Mouse (Mus musculus) MEL (cell line): ENCODE results near the gene Schip1. TPM values are rescaled to one million over a fixed set of nuclear protein-coding genes. Genes with fewer than 3 reads are reported as not detected.

Experiments
- DNase-seq: peaks from one replicate; pipeline ENCODE4 v3.0.0; 2011; ENCODE audit warnings: low read depth, low spot score
- H3K27ac ChIP-seq: 2 replicates; pipeline ENCODE4 v1.5.1; 2012; ENCODE audit warnings: low read depth, mild to moderate bottlenecking, control low read depth, low read length, moderate library complexity; ENCODE audit not compliant: control insufficient read depth
- H3K27me3 ChIP-seq, 2 experiments: fragments of 150-350 bp in 1 of 2; sonication (generic) in 1 of 2; 2 replicates each; pipeline ENCODE4 v1.6.1; 2012; ENCODE audit warnings: low read length in 2 of 2, mild to moderate bottlenecking in 2 of 2, improper control_type of control experiment in 1 of 2, moderate library complexity in 1 of 2; ENCODE audit not compliant: insufficient read depth in 2 of 2, control insufficient read depth in 1 of 2
- H3K36me3 ChIP-seq, 2 experiments: 2 replicates each; pipeline ENCODE4 v1.6.1; 2012 to 2014; ENCODE audit warnings: low read length in 2 of 2, improper control_type of control experiment in 1 of 2, inconsistent platforms in 1 of 2, mild to moderate bottlenecking in 1 of 2; ENCODE audit not compliant: insufficient read depth in 2 of 2, control insufficient read depth in 1 of 2
- H3K4me1 ChIP-seq, 2 experiments: fragments of 150-350 bp in 1 of 2; sonication (generic) in 1 of 2; 2 replicates each; pipeline ENCODE4 v1.6.1; 2012; ENCODE audit warnings: low read length in 2 of 2, improper control_type of control experiment in 1 of 2, mild to moderate bottlenecking in 1 of 2; ENCODE audit not compliant: insufficient read depth in 2 of 2, control insufficient read depth in 1 of 2
- H3K4me3 ChIP-seq, 2 experiments: fragments of 150-350 bp in 1 of 2; sonication (generic) in 1 of 2; 2 replicates each; pipeline ENCODE4 v1.5.1; 2012; ENCODE audit warnings: low read depth in 2 of 2, low read length in 2 of 2, mild to moderate bottlenecking in 2 of 2, moderate library complexity in 2 of 2, control low read depth in 1 of 2, improper control_type of control experiment in 1 of 2; ENCODE audit not compliant: control insufficient read depth in 1 of 2, insufficient read depth in 1 of 2
- H3K79me2 ChIP-seq: 2 replicates; pipeline ENCODE4 v1.6.1; 2012; ENCODE audit warnings: mild to moderate bottlenecking, low read length, moderate library complexity; ENCODE audit not compliant: control insufficient read depth, poor library complexity, insufficient read depth
- H3K9ac ChIP-seq: 2 replicates; pipeline ENCODE4 v1.6.1; 2012; ENCODE audit warnings: low read depth, mild to moderate bottlenecking, control low read depth, low read length, moderate library complexity; ENCODE audit not compliant: control insufficient read depth, poor library complexity, severe bottlenecking
- H3K9me3 ChIP-seq: fragments of 150-350 bp; sonication (generic); replicated peaks from 2 replicates; pipeline ENCODE4 v1.6.1; 2012; ENCODE audit warnings: mild to moderate bottlenecking, low read length, improper control_type of control experiment, moderate library complexity; ENCODE audit not compliant: insufficient read depth
- ELF1 ChIP-seq: IDR thresholded peaks from 2 replicates; pipeline ENCODE4 v1.6.1; 2014; ENCODE audit warnings: low read depth, mild to moderate bottlenecking, inconsistent platforms, low read length, improper control_type of control experiment, moderate library complexity
- GABPA ChIP-seq: IDR thresholded peaks from 2 replicates; pipeline ENCODE4 v1.6.1; 2012; ENCODE audit warnings: low read depth, mild to moderate bottlenecking, inconsistent platforms, low read length, improper control_type of control experiment, moderate library complexity
- JUND ChIP-seq: IDR thresholded peaks from 2 replicates; pipeline ENCODE4 v1.6.1; 2011; ENCODE audit warnings: low read depth, mild to moderate bottlenecking, improper control_type of control experiment, low read length
- KAT2A ChIP-seq: conservative IDR thresholded peaks from 2 replicates; pipeline ENCODE4 v1.6.1; 2012; ENCODE audit warnings: low read depth, low read length, improper control_type of control experiment, inconsistent platforms
- MAFK ChIP-seq: IDR thresholded peaks from 2 replicates; pipeline ENCODE4 v1.6.1; 2011; ENCODE audit warnings: low read depth, mild to moderate bottlenecking, low read length, improper control_type of control experiment, borderline replicate concordance
- MEF2A ChIP-seq: IDR thresholded peaks from 2 replicates; pipeline ENCODE4 v1.6.1; 2014; ENCODE audit warnings: low read depth, mild to moderate bottlenecking, inconsistent platforms, low read length, improper control_type of control experiment; ENCODE audit not compliant: poor library complexity, insufficient replicate concordance, severe bottlenecking; ENCODE audit errors: extremely low read depth
- MYB ChIP-seq: IDR thresholded peaks from 2 replicates; pipeline ENCODE4 v1.6.1; 2011; ENCODE audit warnings: mild to moderate bottlenecking, low read depth, low read length, improper control_type of control experiment
- MYC ChIP-seq: IDR thresholded peaks from 2 replicates; pipeline ENCODE4 v1.6.1; 2011; ENCODE audit warnings: low read depth, mild to moderate bottlenecking, low read length, improper control_type of control experiment, moderate library complexity
- POLR2AphosphoS5 ChIP-seq: IDR thresholded peaks from 2 replicates; pipeline ENCODE4 v1.6.1; 2012; ENCODE audit warnings: low read depth, borderline replicate concordance, mild to moderate bottlenecking, inconsistent platforms, low read length, moderate library complexity, mixed read lengths
- RAD21 ChIP-seq: IDR thresholded peaks from 2 replicates; pipeline ENCODE4 v1.6.1; 2011; ENCODE audit warnings: mild to moderate bottlenecking, low read depth, low read length, improper control_type of control experiment
- SMC3 ChIP-seq: IDR thresholded peaks from 2 replicates; pipeline ENCODE4 v1.6.1; 2011; ENCODE audit warnings: low read depth, low read length, improper control_type of control experiment
- TBP ChIP-seq: IDR thresholded peaks from 2 replicates; pipeline ENCODE4 v1.8.0; 2011; ENCODE audit warnings: low read depth, low read length, improper control_type of control experiment
- ZNF384 ChIP-seq: IDR thresholded peaks from 2 replicates; pipeline ENCODE4 v1.6.1; 2012; ENCODE audit warnings: low read depth, mild to moderate bottlenecking, inconsistent platforms, low read length, improper control_type of control experiment
- polyA plus RNA-seq, 2 experiments: library from polyadenylated mRNA; stranded (reverse) in 1 of 2; unstranded in 1 of 2; fragments of >175 nt in 1 of 2; fragments of >200 nt in 1 of 2; gene quantifications; 2 replicates each; pipeline versions ENCODE4 v1.2.1 to v1.2.4; 2012; ENCODE audit warnings: low replicate concordance in 2 of 2, low read depth in 1 of 2; ENCODE audit not compliant: insufficient read length in 2 of 2, insufficient read depth in 1 of 2, missing spikeins in 1 of 2
- total RNA-seq: library from RNA; depleted of rRNA; stranded (reverse); fragments of 300-350 nt; gene quantifications from 2 replicates; pipeline ENCODE4 v1.2.3, GENCODE M21; 2012

Gene Schip1
- total and polyA plus RNA-seq, 3 experiments: 10.1 to 12.4 TPM; not detected in 1

DNA sequence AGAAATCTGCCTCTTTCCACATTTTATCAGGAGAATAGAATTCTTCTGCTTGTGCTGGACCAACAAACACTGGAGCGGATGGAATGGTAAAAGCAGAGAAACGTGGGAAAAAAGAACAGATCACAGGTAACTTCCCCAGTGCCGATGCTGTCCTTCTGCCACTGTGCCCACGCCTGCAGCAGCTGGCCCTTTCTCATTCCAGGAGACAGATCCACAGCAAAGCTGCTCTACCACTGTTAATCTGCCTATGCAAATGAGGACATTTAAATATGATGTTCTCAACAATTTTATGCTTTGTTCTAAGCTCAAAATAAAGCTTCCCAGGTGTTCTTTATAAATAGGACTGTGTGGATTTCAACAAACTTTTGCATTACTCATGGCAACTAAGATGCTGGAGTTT, 203.3 kb downstream of the Schip1 start:
- H3K9ac ChIP-seq: no peak overlapping the region
- no peaks in the 10 kb centered on the region for H3K79me2 ChIP-seq
- no peak for DNase-seq
- H3K4me1 ChIP-seq: no peaks in the 10 kb centered on the region
- H3K36me3 ChIP-seq: no peaks in the 10 kb centered on the region
- H3K9me3 ChIP-seq: no peaks in the 10 kb centered on the region
- TF ChIP-seq TBP: no peak
- H3K27me3 ChIP-seq: no peaks in the 10 kb centered on the region
- no peak overlapping the region for H3K4me3 ChIP-seq
- no peak overlapping the region for H3K27ac ChIP-seq

DNA sequence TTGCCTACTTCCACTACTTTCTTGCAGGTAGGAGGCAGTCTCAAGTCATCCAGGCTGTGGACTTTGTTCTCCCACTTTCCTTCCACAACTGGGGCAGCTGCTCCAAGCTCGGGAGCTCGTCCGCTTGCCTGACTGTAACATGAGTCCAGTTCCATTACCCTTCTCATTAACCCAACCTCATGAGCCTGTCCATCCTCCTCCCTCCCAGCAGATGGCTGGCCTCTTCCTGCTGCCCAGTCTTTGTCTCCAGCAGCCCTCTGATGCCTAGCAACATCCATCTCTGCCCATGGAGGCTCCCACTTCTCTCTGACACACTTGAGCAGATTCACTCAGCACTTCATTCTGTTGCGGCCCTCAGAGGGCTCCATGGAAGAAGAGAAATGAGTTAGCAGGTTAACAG, 204.6 kb downstream of the Schip1 start:
- no peak overlapping the region for H3K9ac ChIP-seq
- no peak overlapping the region for H3K27ac ChIP-seq
- H3K79me2 ChIP-seq: no peaks in the 10 kb centered on the region
- no peaks in the 10 kb centered on the region for H3K27me3 ChIP-seq
- TF ChIP-seq ELF1 (no peak), JUND (no peak), MAFK (no peak), MYC (no peak), MYB (no peak), SMC3 (no peak)
- no peak overlapping the region for H3K4me3 ChIP-seq
- no peaks in the 10 kb centered on the region for H3K9me3 ChIP-seq
- no peak for DNase-seq
- H3K36me3 ChIP-seq: no peaks in the 10 kb centered on the region
- H3K4me1 ChIP-seq: no peaks in the 10 kb centered on the region

- no peak for DNase-seq
- no peak overlapping the region for H3K9ac ChIP-seq
- H3K4me1 ChIP-seq: no peaks in the 10 kb centered on the region
- H3K4me3 ChIP-seq: no peak overlapping the region
- H3K79me2 ChIP-seq: no peaks in the 10 kb centered on the region
- no peak overlapping the region for H3K27ac ChIP-seq
- no peaks in the 10 kb centered on the region for H3K27me3 ChIP-seq
- TF ChIP-seq KAT2A (no peak), MEF2A (no peak), ZNF384 (no peak), POLR2AphosphoS5 (no peak), GABPA (no peak), RAD21 (no peak), MYC (no peak)
- no peaks in the 10 kb centered on the region for H3K9me3 ChIP-seq
- no peaks in the 10 kb centered on the region for H3K36me3 ChIP-seq
These were observed 205.6 kb downstream of the Schip1 start for GRCm38 (mm10) chr3:68270246-68270645.
